Mouse (Mus musculus) spleen, postnatal 10 days (tissue): ENCODE data around the gene Aldh16a1.
A peak's percentile ranks its signal among the peaks of the same experiment; 100 is the strongest.
"Not testable (repeated sequence)": the region's sequence is repeated elsewhere in the genome, so short reads cannot be mapped to it uniquely, and the experiment has no call there.

Experiments
- DNase-seq, 2 experiments: peaks; one replicate each; pipeline ENCODE4 v3.0.0; 2021 to 2022; ENCODE audit warnings: low spot score in 2 of 2

The Aldh16a1 gene

GRCm38 (mm10) chr7:45179469-45179868 lies 25.1 kb upstream of the Aldh16a1 start, which contains the start of gene Gfy:
Gene Gfy (minus strand): TSS chr7:45179569.
- no peak for DNase-seq

GRCm38 (mm10) chr7:45178550-45178949 lies 24.2 kb upstream of the Aldh16a1 start:
- DNase-seq = peak in 1 of 2 experiments; percentile 48

- DNase-seq = no peak
These were observed 22.0 kb upstream of the Aldh16a1 start for GRCm38 (mm10) chr7:45176356-45176755.

- no peak for DNase-seq
These were observed 21.5 kb upstream of the Aldh16a1 start for GRCm38 (mm10) chr7:45175929-45176328.

- DNase-seq = no peak
These were observed 21.0 kb upstream of the Aldh16a1 start for GRCm38 (mm10) chr7:45175398-45175797.

- DNase-seq = no peak
These were observed 20.3 kb upstream of the Aldh16a1 start for GRCm38 (mm10) chr7:45174567-45175280.

- DNase-seq = not testable (repeated sequence)
These were observed 19.4 kb upstream of the Aldh16a1 start for GRCm38 (mm10) chr7:45173772-45174171.

- peak; percentile 43 to 72 for DNase-seq
These were observed 18.6 kb upstream of the Aldh16a1 start for GRCm38 (mm10) chr7:45172974-45173373.

- DNase-seq = no peak
These were observed 15.1 kb upstream of the Aldh16a1 start for GRCm38 (mm10) chr7:45169495-45169894.

- DNase-seq = no peak
These were observed 14.3 kb upstream of the Aldh16a1 start for GRCm38 (mm10) chr7:45168656-45169055.

GRCm38 (mm10) chr7:45167761-45168445 lies 13.5 kb upstream of the Aldh16a1 start:
- no peak for DNase-seq

- no peak for DNase-seq
These were observed 12.6 kb upstream of the Aldh16a1 start for GRCm38 (mm10) chr7:45166950-45167401.

GRCm38 (mm10) chr7:45165701-45166100 lies 11.3 kb upstream of the Aldh16a1 start:
- no peak for DNase-seq

- no peak for DNase-seq
These were observed 10.4 kb upstream of the Aldh16a1 start for GRCm38 (mm10) chr7:45164833-45165232.

GRCm38 (mm10) chr7:45163735-45164490 lies 9.5 kb upstream of the Aldh16a1 start, which contains the start of gene Slc17a7:
Gene Slc17a7 (plus strand): TSS chr7:45163949.
- DNase-seq = peak in 1 of 2 experiments; percentile 46

GRCm38 (mm10) chr7:45162996-45163615 lies 8.7 kb upstream of the Aldh16a1 start:
- DNase-seq = no peak

- DNase-seq = no peak
These were observed 8.2 kb upstream of the Aldh16a1 start for GRCm38 (mm10) chr7:45162551-45162950.

- peak; percentile 85 to 91 for DNase-seq
These were observed 7.5 kb upstream of the Aldh16a1 start for GRCm38 (mm10) chr7:45161612-45162473.

- DNase-seq = no peak
These were observed 6.5 kb upstream of the Aldh16a1 start for GRCm38 (mm10) chr7:45160866-45161265.

- no peak for DNase-seq
These were observed 6.0 kb upstream of the Aldh16a1 start for GRCm38 (mm10) chr7:45160316-45160800.

GRCm38 (mm10) chr7:45158991-45159390 lies 4.6 kb upstream of the Aldh16a1 start:
- DNase-seq = no peak
